Mouse (Mus musculus): Measurements from ENCODE around the gene Unc93b1. TPM values are rescaled to one million over a fixed set of nuclear protein-coding genes. Genes with fewer than 3 reads are reported as not detected.

Gene Unc93b1
- polyA plus RNA-seq, 1 experiment from 2014 or later = 651 TPM

GRCm38 (mm10) chr19:3925859-3926258 is 9.1 kb upstream of the Unc93b1 start:
- Histone ChIP-seq H3K36me3 (ENCODE audit: inconsistent target) (peaks cover 11% of the 10 kb centered on the region), H3K4me3 (ENCODE audit: inconsistent target) (no peak overlapping the region), H3K27ac (no peak overlapping the region), H3K79me2 (ENCODE audit: inconsistent target) (peaks cover 49% of the 10 kb centered on the region)
- WGBS (ENCODE audit: missing documents) = 92% methylated on average over 6 of the region's 6 CpGs

GRCm38 (mm10) chr19:3926279-3926678 is 8.7 kb upstream of the Unc93b1 start:
- no peak overlapping the region for H3K4me3 ChIP-seq (ENCODE audit: inconsistent target)
- H3K27ac ChIP-seq = no peak overlapping the region
- WGBS (ENCODE audit: missing documents) = 74% methylated on average over 3 of the region's 3 CpGs
- peaks cover 49% of the 10 kb centered on the region for H3K79me2 ChIP-seq (ENCODE audit: inconsistent target)
- H3K36me3 ChIP-seq (ENCODE audit: inconsistent target) = peaks cover 7% of the 10 kb centered on the region

- H3K36me3 ChIP-seq (ENCODE audit: inconsistent target) = peaks cover 3% of the 10 kb centered on the region; the same call in 1 of the 2 replicates
- H3K27ac ChIP-seq = no peak overlapping the region
- H3K79me2 ChIP-seq (ENCODE audit: inconsistent target) = peaks cover 49% of the 10 kb centered on the region
- WGBS (ENCODE audit: missing documents) = 91% methylated on average over 6 of the region's 6 CpGs
- no peak overlapping the region for H3K4me3 ChIP-seq (ENCODE audit: inconsistent target)
Observed at GRCm38 (mm10) chr19:3926685-3927084, 8.3 kb upstream of the Unc93b1 start.

- peak overlapping the region; percentile 42 for H3K27ac ChIP-seq
- H3K79me2 ChIP-seq (ENCODE audit: inconsistent target) = peaks cover 49% of the 10 kb centered on the region
- 56% methylated on average over 4 of the region's 4 CpGs for WGBS (ENCODE audit: missing documents)
- no peak overlapping the region for H3K4me3 ChIP-seq (ENCODE audit: inconsistent target)
- H3K36me3 ChIP-seq (ENCODE audit: inconsistent target) = no peaks in the 10 kb centered on the region; the same call in 1 of the 2 replicates
Observed at GRCm38 (mm10) chr19:3927989-3928388, 7.0 kb upstream of the Unc93b1 start.

GRCm38 (mm10) chr19:3928779-3929178 is 6.2 kb upstream of the Unc93b1 start:
- WGBS (ENCODE audit: missing documents) = 49% methylated on average over 4 of the region's 4 CpGs
- H3K79me2 ChIP-seq (ENCODE audit: inconsistent target) = peaks cover 49% of the 10 kb centered on the region
- no peaks in the 10 kb centered on the region; the same call in 1 of the 2 replicates for H3K36me3 ChIP-seq (ENCODE audit: inconsistent target)
- peak overlapping the region; percentile 92 for H3K27ac ChIP-seq
- peak overlapping the region; percentile 34 for H3K4me3 ChIP-seq (ENCODE audit: inconsistent target)

GRCm38 (mm10) chr19:3929211-3929941 is 5.6 kb upstream of the Unc93b1 start, which contains the start of gene Aldh3b1:
Aldh3b1 (minus strand) TSS chr19:3929808.
- Histone ChIP-seq H3K4me3 (ENCODE audit: inconsistent target) (peak within 1 kb of the TSS; percentile 34), H3K36me3 (ENCODE audit: inconsistent target) (no peaks in the 10 kb centered on the region; the same call in 1 of the 2 replicates), H3K27ac (peak within 1 kb of the TSS; percentile 92), H3K79me2 (ENCODE audit: inconsistent target) (peaks cover 46% of the 10 kb centered on the region)
- 3% methylated on average over 12 of the region's 12 CpGs for WGBS (ENCODE audit: missing documents)

- Histone ChIP-seq H3K36me3 (ENCODE audit: inconsistent target) (no peaks in the 10 kb centered on the region; the same call in 1 of the 2 replicates), H3K27ac (peak overlapping the region; percentile 92), H3K4me3 (ENCODE audit: inconsistent target) (no peak overlapping the region), H3K79me2 (ENCODE audit: inconsistent target) (peaks cover 39% of the 10 kb centered on the region)
- 84% methylated on average over 17 of the region's 21 CpGs for WGBS (ENCODE audit: missing documents)
Observed at GRCm38 (mm10) chr19:3930262-3931057, 4.5 kb upstream of the Unc93b1 start.

GRCm38 (mm10) chr19:3931716-3932115 is 3.3 kb upstream of the Unc93b1 start:
- Histone ChIP-seq H3K27ac (peak overlapping the region; percentile 17; the same call in 1 of the 2 replicates), H3K79me2 (ENCODE audit: inconsistent target) (peaks cover 39% of the 10 kb centered on the region), H3K36me3 (ENCODE audit: inconsistent target) (peaks cover 1% of the 10 kb centered on the region; the same call in 1 of the 2 replicates), H3K4me3 (ENCODE audit: inconsistent target) (no peak overlapping the region)
- WGBS (ENCODE audit: missing documents) = 37% methylated on average over 9 of the region's 9 CpGs

- H3K79me2 ChIP-seq (ENCODE audit: inconsistent target) = peaks cover 61% of the 10 kb centered on the region
- H3K4me3 ChIP-seq (ENCODE audit: inconsistent target) = peak overlapping the region; percentile 90
- peak overlapping the region; percentile 99 for H3K27ac ChIP-seq
- peaks cover 19% of the 10 kb centered on the region; the same call in 1 of the 2 replicates for H3K36me3 ChIP-seq (ENCODE audit: inconsistent target)
- under 1% methylated on average over 22 of the region's 22 CpGs for whole genome bisulfite sequencing (ENCODE audit: missing documents)
Observed at GRCm38 (mm10) chr19:3935896-3936850, 1.2 kb downstream of the Unc93b1 start.

GRCm38 (mm10) chr19:3942315-3942714 is 7.3 kb downstream of the Unc93b1 start:
- Histone ChIP-seq H3K36me3 (ENCODE audit: inconsistent target) (peaks cover 71% of the 10 kb centered on the region), H3K27ac (no peak overlapping the region), H3K4me3 (ENCODE audit: inconsistent target) (no peak overlapping the region), H3K79me2 (ENCODE audit: inconsistent target) (peaks cover 71% of the 10 kb centered on the region; the same call in 1 of the 2 replicates)
- 92% methylated on average over 7 of the region's 7 CpGs for WGBS (ENCODE audit: missing documents)

- Histone ChIP-seq H3K27ac (no peak overlapping the region), H3K4me3 (ENCODE audit: inconsistent target) (no peak overlapping the region), H3K36me3 (ENCODE audit: inconsistent target) (peaks cover 75% of the 10 kb centered on the region)
Observed at GRCm38 (mm10) chr19:3942986-3943735, 8.2 kb downstream of the Unc93b1 start.

GRCm38 (mm10) chr19:3945872-3946564 is 11.0 kb downstream of the Unc93b1 start:
- H3K36me3 ChIP-seq (ENCODE audit: inconsistent target) = peaks cover 88% of the 10 kb centered on the region
- peaks cover 34% of the 10 kb centered on the region; the same call in 1 of the 2 replicates for H3K79me2 ChIP-seq (ENCODE audit: inconsistent target)
- WGBS (ENCODE audit: missing documents) = 19% methylated on average over 8 of the region's 10 CpGs
- no peak overlapping the region for H3K4me3 ChIP-seq (ENCODE audit: inconsistent target)
- no peak overlapping the region for H3K27ac ChIP-seq

More at GRCm38 (mm10) chr19:3942986-3943735, 8.2 kb downstream of the Unc93b1 start:
- 54% methylated on average over 27 of the region's 27 CpGs for WGBS (ENCODE audit: missing documents)
- H3K79me2 ChIP-seq (ENCODE audit: inconsistent target) = peaks cover 62% of the 10 kb centered on the region; the same call in 1 of the 2 replicates

- Histone ChIP-seq H3K79me2 (ENCODE audit: inconsistent target) (peaks cover 27% of the 10 kb centered on the region; the same call in 1 of the 2 replicates), H3K27ac (no peak overlapping the region), H3K36me3 (ENCODE audit: inconsistent target) (peaks cover 81% of the 10 kb centered on the region), H3K4me3 (ENCODE audit: inconsistent target) (no peak overlapping the region)
- 64% methylated on average over 2 of the region's 2 CpGs for WGBS (ENCODE audit: missing documents)
Observed at GRCm38 (mm10) chr19:3946715-3947114, 11.7 kb downstream of the Unc93b1 start.

Data from macrophage (primary cell).